Mouse (Mus musculus) bone marrow macrophage, adult 2 months (primary cell): Measurements from ENCODE around the gene Slc6a16.

ENCODE experiments used
- CTCF ChIP-seq: IDR thresholded peaks from 2 replicates; pipeline ENCODE4 v1.5.1; 2012; ENCODE audit warnings: low read depth, mild to moderate bottlenecking, low read length, moderate library complexity
- POLR2A ChIP-seq: IDR thresholded peaks from 2 replicates; pipeline ENCODE4 v1.6.1; 2012; ENCODE audit warnings: mild to moderate bottlenecking, low read depth, low read length, borderline replicate concordance

DNA sequence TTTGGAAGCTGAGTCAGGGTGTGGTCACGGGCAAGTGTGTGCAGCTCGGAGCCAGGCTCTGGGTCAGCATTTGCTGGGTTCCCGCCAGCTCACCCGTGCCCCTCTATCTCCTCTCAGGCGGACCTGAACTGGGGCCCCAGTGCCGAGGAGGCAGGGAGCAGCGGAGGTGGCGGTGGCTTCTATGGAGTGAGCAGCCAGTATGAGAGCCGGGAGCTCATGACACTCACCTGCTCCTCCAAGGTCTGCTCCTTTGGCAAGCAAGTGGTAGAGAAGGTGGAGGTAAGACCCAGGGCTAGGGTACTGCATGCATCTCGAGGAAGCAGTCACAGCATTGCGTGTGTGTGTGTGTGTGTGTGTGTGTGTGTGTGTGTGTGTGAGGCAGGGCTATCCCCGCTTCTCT, 9.7 kb upstream of the Slc6a16 start:
- TF ChIP-seq POLR2A = no peak
- no peak for TF ChIP-seq CTCF
